Comparison of ENCODE assay signal across 16 mouse cellular contexts in the genomic region with DNA sequence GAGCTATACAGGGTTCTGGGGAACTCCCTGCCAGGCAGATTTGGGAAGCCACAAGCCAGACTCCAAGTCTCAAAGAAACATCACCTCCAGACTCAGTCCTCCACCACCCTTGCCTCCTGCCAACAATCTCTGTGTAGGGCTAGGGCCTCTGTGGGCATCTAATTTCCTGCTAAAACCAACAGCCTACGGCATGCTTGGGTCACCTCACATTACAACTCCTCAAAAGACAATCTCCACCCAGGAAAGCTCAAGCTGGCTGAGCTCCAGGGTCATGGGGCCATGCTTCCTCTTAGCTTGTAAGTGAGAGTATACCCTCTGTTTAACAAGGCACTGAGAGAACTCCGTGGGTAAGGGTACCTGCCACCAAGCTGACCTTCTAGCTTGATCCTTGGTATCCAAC. TPM values are rescaled to one million over a fixed set of nuclear protein-coding genes. Genes with fewer than 3 reads are reported as not detected.
A peak's percentile ranks its signal among the peaks of the same experiment; 100 is the strongest.
DNase-seq lines count a peak whose midpoint lies in the region; ATAC-seq and TF ChIP-seq lines count a peak whose summit lies in the region.
"Had no signal": no experiment of that assay in that cellular context is flagged by ENCODE, and none has a peak within 500 bp of the region (broad histone marks: within the 10 kb centered on the region; RNA-seq: fewer than 3 reads in every experiment).

No protein-coding gene starts in this region.

- H3K9ac ChIP-seq in heart, embryonic 12.5 days, result no peak overlapping the region
- no peak overlapping the region for H3K9ac ChIP-seq in lung, embryonic 15.5 days
- no peak overlapping the region for H3K9ac ChIP-seq in MEL (ENCODE audit: control insufficient read depth, low read depth, low read length, poor library complexity, severe bottlenecking)
- H3K9ac ChIP-seq: limb, embryonic 15.5 days had no signal

- no peaks in the 10 kb centered on the region for H3K79me2 ChIP-seq in MEL (ENCODE audit: control insufficient read depth, insufficient read depth, low read length, poor library complexity)

- WGBS in heart, embryonic 12.5 days, result 21% methylated on average over 2 of the region's 2 CpGs
- 19% methylated on average over 2 of the region's 2 CpGs for WGBS in lung, embryonic 15.5 days

- H3K4me2 ChIP-seq in heart, embryonic 12.5 days, result peak overlapping the region; percentile 15
- H3K4me2 ChIP-seq in lung, embryonic 15.5 days, result no peak overlapping the region
- H3K4me2 ChIP-seq: limb, embryonic 15.5 days had no signal

- no peak for TF ChIP-seq POLR2A in MEL (IDR thresholded peaks at IDR 0.05; ENCODE audit: control insufficient read depth in 1 of 2, insufficient read depth in 1 of 2, low read depth in 1 of 2, low read length in 2 of 2, poor library complexity in 1 of 2)

- H3K27me3 ChIP-seq in heart, embryonic 12.5 days (replicated peaks), result no peaks in the 10 kb centered on the region
- H3K27me3 ChIP-seq in lung, embryonic 15.5 days, result no peaks in the 10 kb centered on the region
- no peaks in the 10 kb centered on the region for H3K27me3 ChIP-seq in MEL (ENCODE audit: control insufficient read depth in 1 of 2, insufficient read depth in 2 of 2, low read length in 2 of 2)
- H3K27me3 ChIP-seq: limb, embryonic 15.5 days had no signal

- no peak for TF ChIP-seq EP300 in MEL (IDR thresholded peaks at IDR 0.05; ENCODE audit: low read depth in 1 of 2, low read length in 2 of 2)

- H3K9me3 ChIP-seq in heart, embryonic 12.5 days (replicated peaks), result no peaks in the 10 kb centered on the region
- H3K9me3 ChIP-seq in lung, embryonic 15.5 days, result no peaks in the 10 kb centered on the region
- no peaks in the 10 kb centered on the region for H3K9me3 ChIP-seq in MEL (replicated peaks; ENCODE audit: insufficient read depth, low read length)
- H3K9me3 ChIP-seq: G1E; limb, embryonic 15.5 days had no signal

- peaks cover 31% of the 10 kb centered on the region for H3K36me3 ChIP-seq in heart, embryonic 12.5 days
- no peaks in the 10 kb centered on the region for H3K36me3 ChIP-seq in lung, embryonic 15.5 days
- H3K36me3 ChIP-seq in MEL (ENCODE audit: control insufficient read depth in 1 of 2, insufficient read depth in 2 of 2, low read length in 2 of 2), result peaks cover 0 to 8% of the 10 kb centered on the region in 2 experiments; a peak in 3 of 4 replicates
- H3K36me3 ChIP-seq: limb, embryonic 15.5 days had no signal

- intact Hi-C loops in heart, postnatal 25 days (cut with DNase I), result loop anchor here (2.0 kb wide), 3 partner anchors 19 to 71 kb away; a partner anchor contains a TSS

- ATAC-seq in heart, embryonic 12.5 days (ENCODE audit: insufficient number of reproducible peaks, low FRiP score), result no peak
- no peak; the same call in 1 of the 2 replicates for ATAC-seq in lung, embryonic 15.5 days (ENCODE audit: borderline replicate concordance, extremely low read depth, low FRiP score, low TSS enrichment)
- peak; percentile 21 for ATAC-seq in granulocyte monocyte progenitor cell, adult 5-6 weeks (replicated peaks; ENCODE audit: poor library complexity, severe bottlenecking)
- ATAC-seq: CD4-positive, CD25-positive, alpha-beta regulatory T cell, adult 4 months; forebrain, embryonic 14.5 days had no signal

- no peak for TF ChIP-seq CTCF in MEL (IDR thresholded peaks at IDR 0.05 in 2 of 3, conservative IDR thresholded peaks at IDR 0.05 in 1 of 3; ENCODE audit: control insufficient read depth in 1 of 3, insufficient read depth in 1 of 3, low read depth in 2 of 3, low read length in 3 of 3, poor library complexity in 1 of 3, severe bottlenecking in 1 of 3)

- peaks cover 90% of the 10 kb centered on the region for H3K4me1 ChIP-seq in heart, embryonic 12.5 days (replicated peaks)
- peaks cover 56% of the 10 kb centered on the region for H3K4me1 ChIP-seq in lung, embryonic 15.5 days
- H3K4me1 ChIP-seq in MEL (ENCODE audit: control insufficient read depth in 1 of 2, insufficient read depth in 2 of 2, low read length in 2 of 2), result peaks cover 11 to 22% of the 10 kb centered on the region in 2 experiments

- no peak overlapping the region for H3K4me3 ChIP-seq in heart, embryonic 12.5 days
- H3K4me3 ChIP-seq in lung, embryonic 15.5 days, result no peak overlapping the region
- no peak overlapping the region for H3K4me3 ChIP-seq in MEL (ENCODE audit: control insufficient read depth in 1 of 2, insufficient read depth in 1 of 2, low read depth in 2 of 2, low read length in 2 of 2)
- H3K4me3 ChIP-seq: limb, embryonic 15.5 days had no signal

- DNase-seq in heart, postnatal 25 days (ENCODE audit: low spot score), result no peak
- DNase-seq in lung, postnatal 25 days (ENCODE audit: low spot score), result no peak
- peak; percentile 50 for DNase-seq in MEL (ENCODE audit: low read depth, low spot score)
- DNase-seq in thymus, postnatal 4 days, result no peak
- DNase-seq: embryo, embryonic 11 days; kidney, adult 9 months; layer of hippocampus, postnatal 36 days; thymus, postnatal 36 days had no signal

- no peak for TF ChIP-seq RAD21 in MEL (IDR thresholded peaks at IDR 0.05; ENCODE audit: low read depth, low read length)

- H3K27ac ChIP-seq in heart, embryonic 12.5 days (ENCODE audit: poor library complexity, severe bottlenecking), result peak overlapping the region; percentile 88
- H3K27ac ChIP-seq in lung, embryonic 15.5 days, result 0 out of 2 replicates have a peak overlapping the region, but pooled peaks have one; percentile 31
- no peak overlapping the region for H3K27ac ChIP-seq in MEL (ENCODE audit: control insufficient read depth, low read depth, low read length)
- H3K27ac ChIP-seq: limb, embryonic 15.5 days; stomach, postnatal 0 days had no signal

TF ChIP-seq in MEL, 35 proteins besides CTCF, POLR2A, EP300 and RAD21:
- no peak for TF ChIP-seq SIN3A (IDR thresholded peaks at IDR 0.05; ENCODE audit: low read length)
- TF ChIP-seq ZMIZ1 (IDR thresholded peaks at IDR 0.05; ENCODE audit: low read depth, low read length), result no peak

RNA-seq across cellular contexts. Expression of a gene that starts 13.6 kb away (rescaled TPM):
- polyA plus RNA-seq in heart, embryonic 12.5 days (2016; fragmentation: Nextera tagmentation; extraction: Ambion mirVana), result 38.2 and 40.5 TPM in 2 replicates
- 10 to 100 TPM; 62.4 to 67.2 TPM for total RNA-seq in heart, postnatal 25 days (2021)
- 6.0 and 7.0 TPM in 2 replicates for polyA plus RNA-seq in lung, embryonic 15.5 days (2015; fragmentation: Nextera tagmentation; extraction: Ambion mirVana)
- total RNA-seq in MEL (2012; rRNA removed), result 1.8 and 2.0 TPM in 2 replicates
- polyA plus RNA-seq in MEL (2012; ENCODE audit: insufficient read depth in 1 of 2, insufficient read length in 2 of 2, low read depth in 1 of 2, low replicate concordance in 2 of 2, missing spikeins in 1 of 2), result 1 to 10 TPM in 1 of 2 experiments, not detected in 1; 6.8 TPM
- not detected in 2 replicates for total RNA-seq in granulocyte monocyte progenitor cell, adult 5-6 weeks (2014; fragmentation: Nextera tagmentation)
- total RNA-seq in granulocyte monocyte progenitor cell, adult 5-6 weeks (2017), result not detected in 2 replicates

RNA-seq across cellular contexts. Expression of a gene that starts 26.8 kb away (rescaled TPM):
- polyA plus RNA-seq in heart, embryonic 12.5 days (2016; fragmentation: Nextera tagmentation; extraction: Ambion mirVana), result 45.9 and 46.9 TPM in 2 replicates
- total RNA-seq in heart, postnatal 25 days (2021), result 10 to 100 TPM; 24.1 to 28.1 TPM
- 17.1 and 18.8 TPM in 2 replicates for polyA plus RNA-seq in lung, embryonic 15.5 days (2015; fragmentation: Nextera tagmentation; extraction: Ambion mirVana)
- 2.0 and 3.9 TPM in 2 replicates for total RNA-seq in MEL (2012; rRNA removed)
- polyA plus RNA-seq in MEL (2012; ENCODE audit: insufficient read depth in 1 of 2, insufficient read length in 2 of 2, low read depth in 1 of 2, low replicate concordance in 2 of 2, missing spikeins in 1 of 2), result 1 to 10 TPM in 1 of 2 experiments, not detected in 1; 6.2 TPM
- total RNA-seq in granulocyte monocyte progenitor cell, adult 5-6 weeks (2014; fragmentation: Nextera tagmentation), result 0.56 TPM in 1 of 2 replicates, not detected in the other
- not detected in 2 replicates for total RNA-seq in granulocyte monocyte progenitor cell, adult 5-6 weeks (2017)

RNA-seq across cellular contexts. Expression of a gene that starts 54.1 kb away (rescaled TPM):
- 1.4 and 2.6 TPM in 2 replicates for polyA plus RNA-seq in heart, embryonic 12.5 days (2016; fragmentation: Nextera tagmentation; extraction: Ambion mirVana)
- 1 to 10 TPM in 1 of 2 experiments, under 1 TPM in 1; 0.42 to 1.2 TPM for total RNA-seq in heart, postnatal 25 days (2021)
- 0.64 and 0.77 TPM in 2 replicates for polyA plus RNA-seq in lung, embryonic 15.5 days (2015; fragmentation: Nextera tagmentation; extraction: Ambion mirVana)
- total RNA-seq in MEL (2012; rRNA removed), result 30.2 and 41.2 TPM in 2 replicates
- polyA plus RNA-seq in MEL (2012; ENCODE audit: insufficient read depth in 1 of 2, insufficient read length in 2 of 2, low read depth in 1 of 2, low replicate concordance in 2 of 2, missing spikeins in 1 of 2), result 10 to 100 TPM in 1 of 2 experiments, not detected in 1; 41.5 TPM
- 1.8 and 4.0 TPM in 2 replicates for total RNA-seq in granulocyte monocyte progenitor cell, adult 5-6 weeks (2014; fragmentation: Nextera tagmentation)
- total RNA-seq in granulocyte monocyte progenitor cell, adult 5-6 weeks (2017), result 4.0 and 5.3 TPM in 2 replicates

RNA-seq across cellular contexts. Expression of a gene that starts 55.6 kb away (rescaled TPM):
- 52.7 and 57.4 TPM in 2 replicates for polyA plus RNA-seq in heart, embryonic 12.5 days (2016; fragmentation: Nextera tagmentation; extraction: Ambion mirVana)
- total RNA-seq in heart, postnatal 25 days (2021), result 10 to 100 TPM; 82.8 to 83.7 TPM
- polyA plus RNA-seq in lung, embryonic 15.5 days (2015; fragmentation: Nextera tagmentation; extraction: Ambion mirVana), result 44.7 and 49.6 TPM in 2 replicates
- 72.4 and 76.9 TPM in 2 replicates for total RNA-seq in MEL (2012; rRNA removed)
- polyA plus RNA-seq in MEL (2012; ENCODE audit: insufficient read depth in 1 of 2, insufficient read length in 2 of 2, low read depth in 1 of 2, low replicate concordance in 2 of 2, missing spikeins in 1 of 2), result 100 to 1,000 TPM in 1 of 2 experiments, not detected in 1; 124 TPM
- 17.6 and 56.8 TPM in 2 replicates for total RNA-seq in granulocyte monocyte progenitor cell, adult 5-6 weeks (2014; fragmentation: Nextera tagmentation)
- 14.4 and 23.9 TPM in 2 replicates for total RNA-seq in granulocyte monocyte progenitor cell, adult 5-6 weeks (2017)

Comparison
In these comparisons a context has a peak if more than half of its experiments do, and no peak if none do; other contexts are left out.
1. RNA of a gene that starts 13.6 kb away (total RNA-seq): 62.4 to 67.2 TPM in heart, postnatal 25 days; 1.8 to 2.0 TPM in MEL and not detected in granulocyte monocyte progenitor cell, adult 5-6 weeks; every median in the first group is over 10 times any median in the second.